Comparison of ENCODE assay signal across 21 mouse cellular contexts in genomic region chr1:53751144-53751543, GRCm38 (mm10). TPM values are rescaled to one million over a fixed set of nuclear protein-coding genes. Genes with fewer than 3 reads are reported as not detected.
"Had no signal": no experiment of that assay in that cellular context is flagged by ENCODE, and none has a peak within 500 bp of the region (broad histone marks: within the 10 kb centered on the region; RNA-seq: fewer than 3 reads in every experiment).

No protein-coding gene starts in this region.

- DNase-seq: lung, adult 18-20 months; lung, embryonic 14.5 days; lung, postnatal 10 days; lung, postnatal 4 days; midbrain, embryonic 14.5 days; retina, postnatal 1 day; right cerebral cortex, adult 18-20 months; right cerebral cortex, postnatal 25 days; right cerebral cortex, postnatal 4 days; spleen, adult 18-20 months; thymus, adult 18-20 months; thymus, postnatal 14 days; thymus, postnatal 36 days had no signal

- H3K4me1 ChIP-seq: midbrain, embryonic 10.5 days; neural tube, embryonic 13.5 days; neural tube, embryonic 15.5 days had no signal

- H3K9me3 ChIP-seq: midbrain, embryonic 10.5 days; midbrain, embryonic 12.5 days; neural tube, embryonic 13.5 days; neural tube, embryonic 15.5 days had no signal

- H3K4me3 ChIP-seq: midbrain, embryonic 10.5 days; midbrain, embryonic 12.5 days; neural tube, embryonic 13.5 days; neural tube, embryonic 15.5 days had no signal

- H3K27me3 ChIP-seq: midbrain, embryonic 12.5 days; neural tube, embryonic 13.5 days; neural tube, embryonic 15.5 days had no signal

- H3K4me2 ChIP-seq: lung, embryonic 14.5 days; midbrain, embryonic 12.5 days; neural tube, embryonic 13.5 days; neural tube, embryonic 15.5 days had no signal

- H3K36me3 ChIP-seq: midbrain, embryonic 10.5 days; midbrain, embryonic 12.5 days; neural tube, embryonic 13.5 days; neural tube, embryonic 15.5 days had no signal

RNA-seq across cellular contexts. Expression of gene Dnah7a, which starts 44.6 kb away (rescaled TPM):
- total RNA-seq: megakaryocyte, adult 5-6 weeks; megakaryocyte-erythroid progenitor cell, adult 5-6 weeks had no signal
- polyA plus RNA-seq: liver, embryonic 16.5 days; small intestine, adult 2 months had no signal
